Mouse (Mus musculus): ENCODE measurements around the gene Ccl27b. TPM values are rescaled to one million over a fixed set of nuclear protein-coding genes. Genes with fewer than 3 reads are reported as not detected.
"Not testable (repeated sequence)": the region's sequence is repeated elsewhere in the genome, so short reads cannot be mapped to it uniquely, and the experiment has no call there.

The Ccl27b gene
- polyA plus RNA-seq (2012; rRNA removed) = not detected in 2 replicates

DNA sequence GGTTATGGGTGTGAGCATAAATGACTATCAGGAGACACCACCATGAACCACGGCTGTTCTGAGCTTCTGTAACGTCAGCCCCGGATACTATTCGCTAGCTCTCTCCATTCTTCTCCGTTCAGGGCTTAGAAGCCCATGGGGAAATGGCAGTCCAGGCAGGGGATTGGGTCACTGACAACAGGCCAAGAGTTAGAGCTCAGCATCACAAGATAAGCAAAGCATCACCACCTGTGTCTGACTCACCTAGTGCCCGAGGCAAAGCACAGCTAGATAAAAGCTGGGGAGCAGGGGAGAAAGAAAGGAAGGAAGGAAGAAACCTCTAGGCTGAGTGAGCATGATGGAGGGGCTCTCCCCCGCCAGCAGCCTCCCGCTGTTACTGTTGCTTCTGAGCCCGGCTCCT lies at the start of gene Ccl27b:
Ccl27b (plus strand) TSS at position 301 of the 400 bp plus-strand sequence.
- not testable (repeated sequence) for H3K27me3 ChIP-seq (ENCODE audit: control insufficient read depth, insufficient read depth, low read length); H3K4me3 ChIP-seq (ENCODE audit: low read depth, low read length); H3K4me1 ChIP-seq (ENCODE audit: control insufficient read depth, insufficient read depth, insufficient read length, low read length); H3K27ac ChIP-seq (ENCODE audit: insufficient read depth, low read depth, low read length); H3K36me3 ChIP-seq (ENCODE audit: control insufficient read depth, insufficient read depth, low read length)
- no CpG with 5 or more reads among the region's 9 CpGs for WGBS

GRCm38 (mm10) chr4:42611895-42612294 lies 43.2 kb upstream of the Ccl27b start, which contains the start of gene Gm10591:
Gm10591 (plus strand) TSS chr4:42612195.
- H3K27ac ChIP-seq (ENCODE audit: insufficient read depth, low read depth, low read length); H3K27me3 ChIP-seq (ENCODE audit: control insufficient read depth, insufficient read depth, low read length); H3K36me3 ChIP-seq (ENCODE audit: control insufficient read depth, insufficient read depth, low read length); H3K4me3 ChIP-seq (ENCODE audit: low read depth, low read length); H3K4me1 ChIP-seq (ENCODE audit: control insufficient read depth, insufficient read depth, insufficient read length, low read length): not testable (repeated sequence)
- no CpG with 5 or more reads among the region's 5 CpGs for WGBS

DNA sequence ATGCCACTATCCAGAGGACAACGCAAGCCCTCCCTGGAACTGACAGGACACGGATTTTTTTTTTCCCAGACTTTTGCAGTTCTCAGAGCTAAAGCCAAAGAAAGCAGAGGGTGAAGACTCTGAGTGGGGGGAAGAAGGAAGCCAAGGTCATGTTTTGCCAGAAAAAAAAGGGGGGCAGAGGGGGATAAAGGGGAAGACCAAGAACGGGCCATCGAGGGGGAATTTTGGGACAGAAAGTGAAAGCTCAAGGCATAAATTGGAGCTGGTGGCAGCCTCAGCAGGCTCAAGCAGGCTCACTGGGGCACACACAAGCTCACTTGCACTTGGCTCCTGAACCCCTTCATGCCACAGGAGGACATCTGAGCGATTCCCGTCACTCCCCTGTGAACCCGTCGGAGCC lies 25.6 kb upstream of the Ccl27b start, which contains the start of gene Gm2564:
Gm2564 (plus strand) TSS at position 301 of the 400 bp plus-strand sequence.
- not testable (repeated sequence) for H3K27ac ChIP-seq (ENCODE audit: insufficient read depth, low read depth, low read length)

DNA sequence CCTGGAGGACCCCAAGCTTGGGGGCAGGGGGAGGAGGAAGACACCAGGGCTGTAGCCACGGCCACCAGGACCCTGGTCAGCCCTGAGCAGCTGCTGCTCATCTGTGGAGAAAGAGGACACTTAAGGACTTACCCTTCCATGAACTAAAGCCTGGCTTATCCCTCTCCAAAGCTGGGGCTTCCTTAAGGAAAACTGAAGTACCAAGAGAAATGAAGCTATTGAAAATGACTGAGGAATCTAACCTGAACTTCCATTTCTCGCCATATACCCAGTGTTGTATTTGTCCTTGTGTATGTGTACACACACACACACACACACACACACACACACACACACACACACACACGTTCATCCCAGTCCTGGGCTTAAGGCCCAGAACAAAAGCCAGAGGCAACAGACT lies 6.7 kb downstream of the Ccl27b start, which contains the start of gene Il11ra2:
Il11ra2 (minus strand) TSS at position 101 of the 400 bp plus-strand sequence.
- H3K27me3 ChIP-seq (ENCODE audit: control insufficient read depth, insufficient read depth, low read length); H3K36me3 ChIP-seq (ENCODE audit: control insufficient read depth, insufficient read depth, low read length); H3K4me1 ChIP-seq (ENCODE audit: control insufficient read depth, insufficient read depth, insufficient read length, low read length); H3K4me3 ChIP-seq (ENCODE audit: low read depth, low read length); H3K27ac ChIP-seq (ENCODE audit: insufficient read depth, low read depth, low read length): not testable (repeated sequence)
- WGBS = no CpG with 5 or more reads among the region's 3 CpGs

More for the DNA sequence above, 25.6 kb upstream of the Ccl27b start, which contains the start of gene Gm2564:
- not testable (repeated sequence) for H3K4me1 ChIP-seq (ENCODE audit: control insufficient read depth, insufficient read depth, insufficient read length, low read length); H3K4me3 ChIP-seq (ENCODE audit: low read depth, low read length); H3K27me3 ChIP-seq (ENCODE audit: control insufficient read depth, insufficient read depth, low read length); H3K36me3 ChIP-seq (ENCODE audit: control insufficient read depth, insufficient read depth, low read length)
- no CpG with 5 or more reads among the region's 8 CpGs for WGBS

DNA sequence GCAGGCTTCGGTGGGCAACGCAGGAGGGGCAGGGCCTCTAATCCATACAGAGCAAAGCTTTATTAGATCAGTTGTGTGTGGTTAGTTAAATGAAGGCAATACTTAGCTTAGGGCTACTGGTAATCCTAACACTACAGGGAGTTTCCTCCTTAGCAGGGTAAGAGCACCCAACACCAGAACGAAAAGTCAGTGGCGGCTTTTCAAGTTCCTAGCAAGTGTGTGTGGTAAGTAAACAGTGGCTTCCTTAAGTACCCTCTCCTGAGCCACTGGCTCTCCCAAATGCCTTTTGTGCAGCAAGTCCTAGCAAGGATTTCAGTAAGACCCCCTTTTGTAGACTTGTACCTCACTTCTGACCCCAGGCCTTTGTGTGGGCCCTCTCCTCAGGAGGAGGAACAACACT lies 20.4 kb downstream of the Ccl27b start:
- not testable (repeated sequence) for H3K27me3 ChIP-seq (ENCODE audit: control insufficient read depth, insufficient read depth, low read length); H3K4me3 ChIP-seq (ENCODE audit: low read depth, low read length); H3K4me1 ChIP-seq (ENCODE audit: control insufficient read depth, insufficient read depth, insufficient read length, low read length); H3K36me3 ChIP-seq (ENCODE audit: control insufficient read depth, insufficient read depth, low read length); H3K27ac ChIP-seq (ENCODE audit: insufficient read depth, low read depth, low read length)
- WGBS = no CpG with 5 or more reads among the region's 4 CpGs

DNA sequence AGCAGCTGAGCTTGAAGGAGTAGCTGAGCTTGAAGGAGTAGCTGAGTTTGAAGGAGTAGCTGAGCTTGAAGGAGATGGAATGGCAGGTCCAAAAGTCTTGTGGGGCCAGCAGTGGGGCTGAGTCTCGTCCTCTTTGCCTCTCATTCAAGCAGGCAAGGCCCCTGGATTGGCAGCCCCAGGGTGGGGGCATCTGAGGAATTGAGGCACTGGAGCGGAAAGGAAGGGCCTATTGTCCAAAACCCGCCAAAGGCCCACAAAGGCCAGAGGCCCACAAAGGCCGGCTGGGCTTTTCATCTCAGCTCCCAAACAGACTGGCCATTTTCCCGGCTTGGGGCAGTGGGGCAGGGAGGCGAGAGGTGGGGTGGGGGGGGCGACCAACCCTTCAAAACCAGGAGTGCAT lies 24.3 kb downstream of the Ccl27b start:
- H3K4me1 ChIP-seq (ENCODE audit: control insufficient read depth, insufficient read depth, insufficient read length, low read length); H3K36me3 ChIP-seq (ENCODE audit: control insufficient read depth, insufficient read depth, low read length); H3K27ac ChIP-seq (ENCODE audit: insufficient read depth, low read depth, low read length); H3K4me3 ChIP-seq (ENCODE audit: low read depth, low read length); H3K27me3 ChIP-seq (ENCODE audit: control insufficient read depth, insufficient read depth, low read length): not testable (repeated sequence)
- WGBS = no CpG with 5 or more reads among the region's 7 CpGs

DNA sequence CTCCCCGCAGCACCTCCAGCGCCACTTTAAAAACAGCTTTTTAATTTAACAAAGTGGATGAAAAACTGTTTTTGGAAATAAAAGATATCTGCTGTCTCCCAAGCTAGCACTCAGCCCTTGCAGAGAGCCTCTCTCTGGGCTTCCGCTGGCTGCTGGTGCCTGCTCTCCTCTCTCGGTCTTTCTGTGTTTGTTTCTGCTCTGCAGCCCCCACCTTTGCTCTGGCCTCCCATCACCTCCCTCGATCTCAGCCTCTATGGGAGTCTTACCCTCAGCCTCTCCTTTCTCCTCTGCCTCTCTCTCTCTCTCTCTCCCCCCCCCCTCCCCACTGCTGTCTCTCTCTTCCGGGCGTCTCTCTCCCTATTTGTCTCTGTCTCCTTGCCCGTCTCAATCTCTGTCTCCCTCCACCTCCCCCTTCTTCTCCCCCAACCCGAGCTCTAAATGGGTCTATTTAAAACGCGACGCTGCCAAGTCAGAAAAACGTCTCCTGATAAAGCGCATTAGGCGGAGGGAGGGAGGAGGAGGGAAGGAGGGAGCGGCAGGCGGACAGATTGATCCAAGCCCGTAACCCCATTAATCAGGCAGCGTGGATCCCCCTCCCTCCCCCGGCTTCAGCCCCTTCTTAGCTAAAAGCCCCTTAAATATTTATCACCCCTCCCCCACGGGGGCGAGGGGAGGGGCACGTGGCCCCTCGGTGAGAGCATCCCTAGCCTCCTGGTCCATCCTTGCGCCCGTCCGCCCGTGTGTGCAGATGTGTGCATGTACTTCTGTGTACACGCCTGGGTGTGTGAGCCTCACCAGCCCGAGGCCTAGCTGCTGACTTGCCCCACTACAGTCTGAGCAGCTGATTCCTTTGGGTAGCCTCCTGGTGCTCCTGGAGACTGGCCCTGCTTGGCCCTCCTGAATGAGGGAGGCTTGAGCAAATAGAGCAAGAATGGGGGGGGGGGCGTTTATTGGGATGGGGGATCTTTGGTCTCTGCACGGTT lies 25.6 kb downstream of the Ccl27b start:
- not testable (repeated sequence) for H3K4me1 ChIP-seq (ENCODE audit: control insufficient read depth, insufficient read depth, insufficient read length, low read length); H3K27me3 ChIP-seq (ENCODE audit: control insufficient read depth, insufficient read depth, low read length); H3K27ac ChIP-seq (ENCODE audit: insufficient read depth, low read depth, low read length); H3K36me3 ChIP-seq (ENCODE audit: control insufficient read depth, insufficient read depth, low read length); H3K4me3 ChIP-seq (ENCODE audit: low read depth, low read length)
- WGBS = no CpG with 5 or more reads among the region's 32 CpGs

GRCm38 (mm10) chr4:42681473-42682182 lies 26.6 kb downstream of the Ccl27b start:
- WGBS = no CpG with 5 or more reads among the region's 66 CpGs
- not testable (repeated sequence) for H3K36me3 ChIP-seq (ENCODE audit: control insufficient read depth, insufficient read depth, low read length); H3K4me3 ChIP-seq (ENCODE audit: low read depth, low read length); H3K4me1 ChIP-seq (ENCODE audit: control insufficient read depth, insufficient read depth, insufficient read length, low read length); H3K27me3 ChIP-seq (ENCODE audit: control insufficient read depth, insufficient read depth, low read length); H3K27ac ChIP-seq (ENCODE audit: insufficient read depth, low read depth, low read length)

GRCm38 (mm10) chr4:42682183-42682524 lies 27.1 kb downstream of the Ccl27b start:
- not testable (repeated sequence) for H3K27me3 ChIP-seq (ENCODE audit: control insufficient read depth, insufficient read depth, low read length); H3K4me3 ChIP-seq (ENCODE audit: low read depth, low read length); H3K4me1 ChIP-seq (ENCODE audit: control insufficient read depth, insufficient read depth, insufficient read length, low read length); H3K27ac ChIP-seq (ENCODE audit: insufficient read depth, low read depth, low read length); H3K36me3 ChIP-seq (ENCODE audit: control insufficient read depth, insufficient read depth, low read length)
- no CpG with 5 or more reads among the region's 18 CpGs for WGBS
